Mouse (Mus musculus) gastrocnemius, postnatal 10 days (tissue): ENCODE measurements at regions not wholly inside any gene's neighbourhood (a gene's known extent, or its start where the extent isn't known, plus 50 kb on each side); places are given as distances from the start of the nearest gene placed in this dataset.
A peak's percentile ranks its signal among the peaks of the same experiment; 100 is the strongest.

Source experiments
- DNase-seq: peaks from one replicate; pipeline ENCODE4 v3.0.0; 2021; ENCODE audit warnings: mixed read lengths

- DNase-seq = no peak
Measured at GRCm38 (mm10) chr8:87417466-87417865, 54.9 kb downstream of the Cbln1 start.

GRCm38 (mm10) chr8:87415051-87415630, 57.3 kb downstream of the Cbln1 start:
- DNase-seq = no peak

- no peak for DNase-seq
Measured at GRCm38 (mm10) chr8:87389016-87389415, 83.4 kb downstream of the Cbln1 start.

- no peak for DNase-seq
Measured at GRCm38 (mm10) chr8:87383527-87384206, 88.7 kb downstream of the Cbln1 start.

GRCm38 (mm10) chr8:87382311-87382710, 90.1 kb downstream of the Cbln1 start:
- no peak for DNase-seq

GRCm38 (mm10) chr8:87380791-87381190, 91.6 kb downstream of the Cbln1 start:
- no peak for DNase-seq

GRCm38 (mm10) chr8:87379296-87379695, 93.1 kb downstream of the Cbln1 start:
- no peak for DNase-seq

GRCm38 (mm10) chr8:87374044-87374443, 98.4 kb downstream of the Cbln1 start:
- no peak for DNase-seq

GRCm38 (mm10) chr8:87373535-87373934, 98.9 kb downstream of the Cbln1 start:
- DNase-seq = no peak

GRCm38 (mm10) chr8:87372061-87372460, 100.3 kb downstream of the Cbln1 start:
- no peak for DNase-seq

- no peak for DNase-seq
Measured at GRCm38 (mm10) chr8:87370194-87370593, 102.2 kb downstream of the Cbln1 start.

GRCm38 (mm10) chr8:87350471-87350870, 121.9 kb downstream of the Cbln1 start:
- DNase-seq = no peak

GRCm38 (mm10) chr8:87349781-87350181, 122.6 kb downstream of the Cbln1 start:
- DNase-seq = no peak

GRCm38 (mm10) chr8:87329371-87329770, 143.0 kb downstream of the Cbln1 start:
- no peak for DNase-seq

GRCm38 (mm10) chr8:87314570-87314969, 157.8 kb downstream of the Cbln1 start:
- no peak for DNase-seq

GRCm38 (mm10) chr8:87311282-87311681, 161.1 kb downstream of the Cbln1 start:
- peak; percentile 29 for DNase-seq

GRCm38 (mm10) chr8:87308311-87308710, 164.1 kb downstream of the Cbln1 start:
- no peak for DNase-seq

- no peak for DNase-seq
Measured at GRCm38 (mm10) chr8:87305001-87305400, 167.4 kb downstream of the Cbln1 start.

- no peak for DNase-seq
Measured at GRCm38 (mm10) chr8:87303522-87303921, 168.9 kb downstream of the Cbln1 start.

GRCm38 (mm10) chr8:87297761-87298160, 174.6 kb downstream of the Cbln1 start:
- no peak for DNase-seq

GRCm38 (mm10) chr8:87297331-87297730, 175.1 kb downstream of the Cbln1 start:
- DNase-seq = no peak

- no peak for DNase-seq
Measured at GRCm38 (mm10) chr8:87286059-87286458, 186.3 kb downstream of the Cbln1 start.

- no peak for DNase-seq
Measured at GRCm38 (mm10) chr8:87284356-87284755, 188.1 kb downstream of the Cbln1 start.

GRCm38 (mm10) chr8:87282511-87282910, 189.9 kb downstream of the Cbln1 start:
- DNase-seq = peak; percentile 15
